Mouse (Mus musculus) olfactory bulb, adult 2 months (tissue): ENCODE data around the gene Fancd2.

Source experiments
- CTCF ChIP-seq: fragments of 200-500 bp; IDR thresholded peaks from 2 replicates; pipeline ENCODE4 v1.5.1; 2012; ENCODE audit warnings: low read depth, mild to moderate bottlenecking, low read length, moderate library complexity; ENCODE audit not compliant: insufficient read depth
- POLR2A ChIP-seq: fragments of 200-500 bp; IDR thresholded peaks from 2 replicates; pipeline ENCODE4 v1.6.1; 2012; ENCODE audit warnings: mild to moderate bottlenecking, low read depth, low read length, moderate library complexity; ENCODE audit not compliant: insufficient read depth

DNA sequence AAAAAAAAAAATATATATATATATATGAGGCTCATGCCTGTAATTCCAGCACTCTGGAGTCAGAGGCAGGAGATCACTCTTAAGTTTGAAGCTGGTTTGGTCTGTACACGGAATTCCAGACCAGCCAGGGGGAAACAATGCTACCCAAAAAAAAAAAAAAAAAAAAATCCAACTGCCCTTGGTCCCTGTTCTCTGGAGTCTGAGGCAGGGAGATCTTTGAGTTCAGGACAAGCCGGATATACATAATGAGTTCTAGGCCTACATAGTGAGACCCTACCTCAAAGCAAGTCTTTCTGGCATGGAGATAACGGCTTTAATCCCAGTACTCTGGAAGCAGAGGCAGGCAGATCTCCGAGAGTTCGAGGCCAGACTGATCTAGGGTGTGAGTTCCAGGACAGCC, 91.9 kb downstream of the Fancd2 start:
- TF ChIP-seq POLR2A, result no peak
- no peak for TF ChIP-seq CTCF
